Mouse (Mus musculus) ZHBTc4 (cell line): ENCODE measurements at regions not wholly inside any gene's neighbourhood (a gene's known extent, or its start where the extent isn't known, plus 50 kb on each side); places are given as distances from the start of the nearest gene placed in this dataset.
"Not testable (repeated sequence)": the region's sequence is repeated elsewhere in the genome, so short reads cannot be mapped to it uniquely, and the experiment has no call there.

Experiments used
- DNase-seq: peaks from one replicate; pipeline ENCODE4 v3.0.0-alpha.2; 2011; ENCODE audit warnings: low read depth, low spot score

GRCm38 (mm10) chr5:52015786-52016185 is 174.5 kb downstream of the Dhx15 start:
- no peak for DNase-seq

DNA sequence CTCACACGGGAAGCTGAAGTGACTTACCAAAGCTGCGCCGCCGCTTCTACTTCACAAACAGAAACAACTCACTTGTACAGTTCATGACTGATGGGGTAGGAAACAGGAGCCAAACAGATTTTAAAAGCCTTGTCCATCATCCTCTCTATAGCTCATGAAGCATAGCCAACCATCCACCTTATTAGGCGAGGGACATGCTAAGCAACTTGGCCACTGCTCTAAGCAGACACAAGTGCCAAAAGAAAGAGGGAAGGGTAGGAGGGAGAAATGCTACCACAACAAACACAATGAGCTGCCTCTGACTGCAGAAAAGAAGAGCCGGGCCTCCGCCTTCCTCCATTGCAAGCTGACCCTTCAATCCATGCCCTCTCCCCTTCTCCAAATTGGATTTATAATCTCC is 179.9 kb downstream of the Dhx15 start:
- DNase-seq: no peak

DNA sequence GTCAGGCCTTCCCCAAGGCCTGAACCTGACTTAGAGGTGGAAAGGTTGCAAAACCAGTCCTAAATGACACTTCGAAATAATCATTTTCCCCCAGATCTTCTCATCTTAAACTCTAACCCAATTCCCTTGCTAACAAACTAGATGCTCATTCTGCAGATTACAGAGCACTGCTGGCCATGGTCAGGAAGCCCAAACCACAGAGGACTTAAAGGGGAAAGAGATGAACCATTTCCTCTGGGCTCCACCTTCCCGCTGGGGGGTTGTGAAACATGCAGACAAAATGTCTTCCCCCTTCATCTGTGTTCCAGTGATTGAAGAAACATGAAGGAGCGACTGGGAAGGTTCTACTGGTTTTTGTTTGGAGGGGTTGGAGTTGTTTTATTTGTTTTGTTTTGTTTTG is 181.4 kb downstream of the Dhx15 start:
- no peak for DNase-seq

DNA sequence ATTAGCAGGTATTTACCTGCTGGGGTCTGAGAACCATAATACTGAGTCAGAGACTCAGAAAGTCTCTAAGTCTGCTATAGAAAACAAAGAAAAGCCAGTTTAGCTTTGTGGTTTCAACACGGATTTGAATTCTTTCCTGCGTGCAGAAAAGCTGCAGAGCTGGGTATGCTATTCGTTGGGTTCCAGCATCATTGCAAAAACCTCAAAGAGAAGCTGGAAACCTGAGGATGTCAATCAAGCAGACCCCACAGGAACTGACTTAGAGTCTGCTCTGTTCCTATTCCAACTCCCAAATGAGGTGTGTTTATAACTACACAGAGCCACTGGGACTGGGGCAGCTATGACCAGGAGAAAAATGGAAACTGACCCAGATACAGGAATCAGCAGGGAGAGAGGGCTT is 183.5 kb downstream of the Dhx15 start:
- DNase-seq: no peak

- DNase-seq: no peak
Measured at GRCm38 (mm10) chr5:51990847-51991610, 199.3 kb downstream of the Dhx15 start.

GRCm38 (mm10) chr5:51989396-51989795 is 200.9 kb downstream of the Dhx15 start:
- DNase-seq: no peak

GRCm38 (mm10) chr5:51988913-51989312 is 201.4 kb downstream of the Dhx15 start:
- DNase-seq: no peak

- DNase-seq: no peak
Measured at GRCm38 (mm10) chr5:51984966-51985365, 205.3 kb downstream of the Dhx15 start.

- DNase-seq: no peak
Measured at GRCm38 (mm10) chr5:51982780-51983179, 207.5 kb downstream of the Dhx15 start.

- no peak for DNase-seq
Measured at GRCm38 (mm10) chr5:51980901-51981300, 209.4 kb downstream of the Dhx15 start.

DNA sequence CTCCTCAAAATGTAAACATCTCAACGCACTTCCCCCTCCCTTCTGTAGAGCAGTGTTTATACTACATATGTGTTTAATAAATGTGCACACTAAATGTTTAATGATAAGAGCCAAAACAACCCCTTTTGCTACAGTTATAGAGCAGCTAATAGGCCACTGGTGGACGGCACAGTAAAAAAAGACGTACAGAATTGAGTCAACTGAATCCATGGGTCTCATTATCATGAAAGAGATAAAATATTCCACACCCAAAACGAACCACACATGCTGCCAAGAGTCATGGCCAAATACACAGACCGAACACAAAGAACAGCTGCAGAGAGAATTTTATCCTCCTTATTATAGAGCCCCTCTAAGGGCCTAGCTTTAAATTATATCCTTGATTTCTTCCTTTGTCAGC is 237.8 kb downstream of the Dhx15 start:
- no peak for DNase-seq

DNA sequence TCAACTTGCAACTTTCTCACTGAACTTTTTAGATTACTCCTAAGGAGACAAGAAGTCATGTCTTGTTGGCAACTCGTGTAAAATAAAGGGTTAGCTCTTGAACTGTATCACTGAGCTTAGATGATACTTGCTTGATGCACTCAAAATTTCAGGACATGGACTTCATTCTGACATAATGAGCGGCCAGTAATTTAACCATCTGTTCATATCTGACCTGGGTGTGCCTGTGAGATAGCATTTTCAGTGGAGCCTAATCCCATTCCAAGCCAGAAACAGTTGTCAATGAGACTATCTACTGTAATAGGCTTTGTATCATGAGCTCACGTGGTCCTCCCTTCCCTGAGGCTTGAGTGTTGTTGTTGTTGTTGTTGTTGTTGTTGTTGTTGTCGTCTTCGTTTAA is 240.3 kb downstream of the Dhx15 start:
- no peak for DNase-seq

- DNase-seq: no peak
Measured at GRCm38 (mm10) chr5:51946062-51946461, 244.3 kb downstream of the Dhx15 start.

DNA sequence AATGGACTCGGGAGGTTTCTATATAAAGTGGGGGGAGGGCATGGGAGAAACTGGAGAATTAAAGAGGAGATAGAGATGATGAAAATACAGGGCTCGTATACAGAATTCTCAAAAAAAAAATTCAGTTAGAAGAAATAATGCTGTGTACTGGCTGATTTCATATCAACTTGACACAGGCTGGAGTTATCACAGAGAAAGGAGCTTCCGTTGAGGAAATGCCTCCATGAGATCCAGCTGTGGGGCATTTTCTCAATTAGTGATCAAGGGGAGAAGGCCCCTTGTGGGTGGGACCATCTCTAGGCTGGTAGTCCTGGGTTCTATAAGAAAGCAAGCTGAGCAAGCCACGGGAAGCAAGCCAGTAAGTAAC is 248.4 kb downstream of the Dhx15 start:
- DNase-seq: not testable (repeated sequence)

- DNase-seq: no peak
Measured at GRCm38 (mm10) chr5:51941255-51941924, 248.9 kb downstream of the Dhx15 start.

DNA sequence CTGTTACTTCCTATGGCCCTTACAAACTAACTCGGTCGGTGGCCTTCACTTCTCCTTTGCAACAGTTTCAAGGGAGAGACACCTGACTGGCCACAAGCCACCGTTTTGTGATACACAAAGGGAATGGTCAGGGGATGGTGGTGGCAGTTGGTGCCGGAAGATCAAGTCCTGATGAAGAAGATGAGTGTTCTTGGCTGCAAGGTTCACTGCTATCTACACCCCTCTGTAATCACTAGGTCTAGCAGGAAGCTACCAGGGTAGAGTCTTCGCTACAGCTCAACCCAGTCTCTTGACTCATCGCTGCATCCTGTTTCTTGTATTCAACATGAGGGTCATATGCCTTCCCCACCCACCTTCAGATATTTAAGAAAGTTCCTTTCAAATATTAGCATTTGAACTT is 251.5 kb downstream of the Dhx15 start:
- DNase-seq: no peak

DNA sequence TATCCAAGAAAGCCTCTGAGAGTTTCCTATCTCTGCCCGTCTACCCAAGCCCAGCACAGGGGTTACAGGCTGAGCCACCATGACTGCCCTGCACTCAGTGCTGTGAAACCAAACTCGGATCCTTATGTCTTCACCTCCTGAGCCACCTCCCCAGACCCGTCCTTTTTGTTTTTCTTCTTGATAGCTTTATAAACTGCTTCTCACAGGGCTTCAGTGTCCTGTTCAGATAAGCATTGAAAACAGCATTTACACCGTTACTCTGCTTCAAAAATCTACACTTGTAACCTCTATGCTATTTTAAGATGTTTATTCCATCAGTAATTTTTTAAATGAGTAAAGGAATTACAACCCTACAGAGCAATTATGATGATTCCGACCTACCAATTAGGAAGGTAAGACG is 253.0 kb downstream of the Dhx15 start:
- no peak for DNase-seq

DNA sequence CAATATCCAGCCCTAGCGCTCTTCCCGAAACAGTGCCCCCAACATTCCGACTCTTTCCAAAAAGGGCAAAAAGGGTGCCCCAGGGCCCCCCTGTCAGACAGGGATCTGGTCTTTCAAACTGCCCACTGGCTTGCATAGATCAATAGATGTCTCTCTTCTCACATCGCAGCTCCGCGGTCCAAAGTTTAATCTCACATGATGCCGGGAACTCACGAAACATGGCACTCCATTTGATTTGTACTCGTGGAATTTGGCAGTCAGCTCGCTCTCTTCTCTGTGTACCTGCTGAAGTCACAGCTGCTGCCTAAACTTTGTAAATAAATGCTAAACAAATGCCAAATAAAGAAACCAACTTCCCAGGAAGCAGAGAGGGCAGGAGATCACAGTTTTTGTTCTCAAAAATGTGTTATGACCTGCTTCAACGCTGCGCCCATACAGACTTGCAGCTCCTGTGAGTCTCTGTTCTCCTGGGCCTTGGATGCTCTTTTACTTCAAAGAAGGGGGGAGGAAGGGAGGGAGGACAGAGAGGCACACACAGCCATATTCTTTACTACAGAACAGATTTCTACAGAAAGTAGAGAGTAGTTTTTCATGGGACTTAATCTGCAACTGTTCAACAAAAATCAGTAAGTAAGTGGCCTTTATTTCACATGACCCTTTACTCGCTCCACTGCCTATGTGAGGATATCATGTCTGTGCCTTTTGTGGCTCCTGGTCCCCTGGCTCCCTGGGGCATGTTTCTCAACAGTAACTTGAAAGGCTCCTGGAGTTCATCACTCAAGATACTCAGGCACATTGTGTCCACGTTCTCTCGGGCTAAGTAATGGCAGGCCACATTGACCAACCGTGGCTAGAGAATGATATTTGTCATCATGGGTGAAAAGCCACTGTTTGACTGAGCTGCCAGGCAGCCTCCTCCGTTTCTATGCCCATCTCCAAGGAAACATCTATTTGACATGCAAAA is 254.6 kb downstream of the Dhx15 start:
- DNase-seq: no peak

DNA sequence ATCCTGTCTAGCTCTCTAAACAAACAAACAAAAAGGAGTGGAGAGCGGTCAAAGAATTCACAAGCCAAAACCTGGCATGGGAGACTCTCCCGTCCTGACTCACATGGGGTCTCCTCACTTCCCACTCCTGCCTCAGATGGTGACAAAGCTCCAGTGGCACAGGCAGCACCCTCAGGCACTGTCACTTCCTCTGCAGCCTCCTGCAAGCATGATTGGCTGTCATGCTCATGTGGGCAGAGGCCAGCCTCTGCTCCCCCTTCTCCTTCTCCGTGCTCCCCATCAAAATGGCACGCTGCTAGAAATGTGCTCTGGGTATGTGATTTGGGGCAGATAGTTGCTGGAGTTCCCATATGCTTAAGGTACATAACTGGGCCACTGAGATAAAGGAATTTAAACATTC is 255.4 kb downstream of the Dhx15 start:
- DNase-seq: no peak

- DNase-seq: no peak
Measured at GRCm38 (mm10) chr5:51933331-51933730, 257.0 kb downstream of the Dhx15 start.

- DNase-seq: no peak
Measured at GRCm38 (mm10) chr5:51930416-51930815, 259.9 kb downstream of the Dhx15 start.

GRCm38 (mm10) chr5:51928801-51929200 is 261.5 kb downstream of the Dhx15 start:
- no peak for DNase-seq
